ENCODE assay signal across 14 mouse cellular contexts in the genomic region with DNA sequence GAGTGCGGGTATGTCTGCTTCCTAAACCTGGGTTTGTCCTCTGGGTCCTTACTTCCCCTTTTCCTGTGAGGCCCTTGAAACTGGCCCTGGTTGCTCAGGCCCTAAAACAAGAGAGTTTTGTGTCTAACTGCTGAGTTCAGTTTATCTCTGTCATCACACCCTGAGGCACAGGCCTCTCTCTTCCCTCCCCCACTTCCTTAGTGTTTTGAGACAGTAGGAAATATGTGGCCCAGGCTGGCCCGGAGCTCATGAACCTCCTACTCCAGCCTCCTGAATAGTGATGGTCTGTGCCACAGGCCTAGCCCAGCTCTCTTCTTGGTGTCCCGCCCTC. TPM values are rescaled to one million over a fixed set of nuclear protein-coding genes. Genes with fewer than 3 reads are reported as not detected.
DNase-seq lines count a peak whose midpoint lies in the region; ATAC-seq and TF ChIP-seq lines count a peak whose summit lies in the region.
"Had no signal": no experiment of that assay in that cellular context is flagged by ENCODE, and none has a peak within 500 bp of the region (broad histone marks: within the 10 kb centered on the region; RNA-seq: fewer than 3 reads in every experiment).

No protein-coding gene starts in this region.

- ATAC-seq in heart, embryonic 15.5 days (replicated peaks; ENCODE audit: insufficient number of reproducible peaks, insufficient read depth, low FRiP score, low read depth): 0 out of 2 replicates have a peak, but pooled peaks have one; percentile 37
- peak; percentile 64 for ATAC-seq in G1E (ENCODE audit: extremely low read depth, insufficient number of reproducible peaks, low FRiP score, poor library complexity, severe bottlenecking)
- ATAC-seq in granulocyte monocyte progenitor cell, adult 5-6 weeks (replicated peaks; ENCODE audit: poor library complexity, severe bottlenecking): peak; percentile 80
- ATAC-seq in megakaryocyte progenitor cell, adult 5-6 weeks (replicated peaks; ENCODE audit: poor library complexity): peak; percentile 76

- H3K4me3 ChIP-seq in heart, embryonic 15.5 days: no peak overlapping the region
- H3K4me3 ChIP-seq in G1E (ENCODE audit: low read depth, low read length): peak overlapping the region; percentile 48; the same call in 1 of the 2 replicates
- H3K4me3 ChIP-seq: limb, embryonic 12.5 days; stomach, embryonic 15.5 days had no signal

- WGBS in heart, embryonic 15.5 days: 52% methylated on average over 3 of the region's 3 CpGs

- no peak for TF ChIP-seq CTCF in G1E (IDR thresholded peaks at IDR 0.05; ENCODE audit: low read depth, low read length)

- H3K36me3 ChIP-seq in heart, embryonic 15.5 days: no peaks in the 10 kb centered on the region
- no peaks in the 10 kb centered on the region for H3K36me3 ChIP-seq in G1E (replicated peaks)
- H3K36me3 ChIP-seq: limb, embryonic 12.5 days; stomach, embryonic 15.5 days had no signal

- H3K4me1 ChIP-seq in heart, embryonic 15.5 days (replicated peaks): no peaks in the 10 kb centered on the region
- H3K4me1 ChIP-seq in G1E (ENCODE audit: insufficient read depth, low read depth, low read length): peaks cover 88% of the 10 kb centered on the region
- H3K4me1 ChIP-seq: stomach, embryonic 15.5 days had no signal

- H3K27me3 ChIP-seq in heart, embryonic 15.5 days: no peaks in the 10 kb centered on the region
- no peaks in the 10 kb centered on the region for H3K27me3 ChIP-seq in G1E (ENCODE audit: insufficient read depth, low read length)
- H3K27me3 ChIP-seq: limb, embryonic 12.5 days; stomach, embryonic 15.5 days had no signal

- no peak overlapping the region for H3K9ac ChIP-seq in heart, embryonic 15.5 days
- H3K9ac ChIP-seq: limb, embryonic 12.5 days; stomach, embryonic 15.5 days had no signal

- no peak for DNase-seq in heart, postnatal 4 days
- peak; percentile 60 for DNase-seq in G1E (ENCODE audit: low spot score)
- no peak for DNase-seq in ovary, postnatal 10 days (ENCODE audit: low spot score)
- no peak for DNase-seq in layer of hippocampus, postnatal 25 days (ENCODE audit: extremely low spot score in 1 of 2, low spot score in 1 of 2)
- no peak for DNase-seq in ovary, adult 18-20 months (ENCODE audit: low spot score)
- DNase-seq: adrenal gland, adult 2 months; cerebellum, adult 18-20 months; gastrocnemius, postnatal 14 days; retina, postnatal 1 day had no signal

- no peak overlapping the region for H3K27ac ChIP-seq in heart, embryonic 15.5 days
- H3K27ac ChIP-seq: limb, embryonic 12.5 days; stomach, embryonic 15.5 days had no signal

- H3K9me3 ChIP-seq in heart, embryonic 15.5 days (replicated peaks): no peaks in the 10 kb centered on the region
- peaks cover 13% of the 10 kb centered on the region for H3K9me3 ChIP-seq in G1E (replicated peaks)
- H3K9me3 ChIP-seq: limb, embryonic 12.5 days; stomach, embryonic 15.5 days had no signal

- H3K4me2 ChIP-seq in heart, embryonic 15.5 days: no peak overlapping the region
- H3K4me2 ChIP-seq: limb, embryonic 12.5 days; stomach, embryonic 15.5 days had no signal

RNA-seq across cellular contexts. Expression of a gene that starts 2.5 kb away (rescaled TPM):
- 0.20 and 0.48 TPM in 2 replicates for polyA plus RNA-seq in heart, embryonic 15.5 days (2015; fragmentation: Nextera tagmentation; extraction: Ambion mirVana)
- total RNA-seq in heart, postnatal 4 days (2021): 1 to 10 TPM; 1.8 to 2.0 TPM
- 3.5 and 3.7 TPM in 2 replicates for total RNA-seq in G1E (2014; fragmentation: Nextera tagmentation)
- 4.2 and 5.3 TPM in 2 replicates for total RNA-seq in G1E (2017)
- 0.15 and 0.50 TPM in 2 replicates for polyA plus RNA-seq in G1E (2012)
- total RNA-seq in granulocyte monocyte progenitor cell, adult 5-6 weeks (2014; fragmentation: Nextera tagmentation): 13.6 and 17.0 TPM in 2 replicates
- 8.4 TPM in 2 replicates for total RNA-seq in granulocyte monocyte progenitor cell, adult 5-6 weeks (2017)
- 3.4 and 3.9 TPM in 2 replicates for total RNA-seq in megakaryocyte progenitor cell, adult 5-6 weeks (2015)
- 4.2 and 9.8 TPM in 2 replicates for total RNA-seq in megakaryocyte progenitor cell, adult 5-6 weeks (2017)
- total RNA-seq in layer of hippocampus, postnatal 25 days (2021): 1 to 10 TPM; 1.8 to 1.9 TPM

RNA-seq across cellular contexts. Expression of a gene that starts 57.6 kb away (rescaled TPM):
- 197 and 230 TPM in 2 replicates for polyA plus RNA-seq in heart, embryonic 15.5 days (2015; fragmentation: Nextera tagmentation; extraction: Ambion mirVana)
- 100 to 1,000 TPM; 238 to 243 TPM for total RNA-seq in heart, postnatal 4 days (2021)
- total RNA-seq in G1E (2014; fragmentation: Nextera tagmentation) (105 and 107 TPM in 2 replicates), G1E (2017) (153 and 158 TPM in 2 replicates)
- polyA plus RNA-seq in G1E (2012): 104 and 121 TPM in 2 replicates
- 120 and 160 TPM in 2 replicates for total RNA-seq in granulocyte monocyte progenitor cell, adult 5-6 weeks (2014; fragmentation: Nextera tagmentation)
- total RNA-seq in granulocyte monocyte progenitor cell, adult 5-6 weeks (2017): 210 and 235 TPM in 2 replicates
- 127 and 134 TPM in 2 replicates for total RNA-seq in megakaryocyte progenitor cell, adult 5-6 weeks (2015)
- 209 TPM in 2 replicates for total RNA-seq in megakaryocyte progenitor cell, adult 5-6 weeks (2017)
- total RNA-seq in layer of hippocampus, postnatal 25 days (2021): 100 to 1,000 TPM; 217 TPM
